Mouse (Mus musculus) inflammation-experienced regulatory T-cells, adult 6 months (primary cell): Measurements from ENCODE around the gene Cry1. TPM values are rescaled to one million over a fixed set of nuclear protein-coding genes. Genes with fewer than 3 reads are reported as not detected.

Experiments
- ATAC-seq: one replicate; pipeline ENCODE4 v1.8.0; 2017
- polyA plus RNA-seq, 3 experiments: library from polyadenylated mRNA; unstranded; fragments of 100-300 nt; shearing (Covaris generic); gene quantifications; one replicate each; pipeline ENCODE4 v1.2.1; 2017

Cry1 gene
- polyA plus RNA-seq = 1 to 10 TPM; 4.1 to 7.8 (median 5.3) TPM

DNA sequence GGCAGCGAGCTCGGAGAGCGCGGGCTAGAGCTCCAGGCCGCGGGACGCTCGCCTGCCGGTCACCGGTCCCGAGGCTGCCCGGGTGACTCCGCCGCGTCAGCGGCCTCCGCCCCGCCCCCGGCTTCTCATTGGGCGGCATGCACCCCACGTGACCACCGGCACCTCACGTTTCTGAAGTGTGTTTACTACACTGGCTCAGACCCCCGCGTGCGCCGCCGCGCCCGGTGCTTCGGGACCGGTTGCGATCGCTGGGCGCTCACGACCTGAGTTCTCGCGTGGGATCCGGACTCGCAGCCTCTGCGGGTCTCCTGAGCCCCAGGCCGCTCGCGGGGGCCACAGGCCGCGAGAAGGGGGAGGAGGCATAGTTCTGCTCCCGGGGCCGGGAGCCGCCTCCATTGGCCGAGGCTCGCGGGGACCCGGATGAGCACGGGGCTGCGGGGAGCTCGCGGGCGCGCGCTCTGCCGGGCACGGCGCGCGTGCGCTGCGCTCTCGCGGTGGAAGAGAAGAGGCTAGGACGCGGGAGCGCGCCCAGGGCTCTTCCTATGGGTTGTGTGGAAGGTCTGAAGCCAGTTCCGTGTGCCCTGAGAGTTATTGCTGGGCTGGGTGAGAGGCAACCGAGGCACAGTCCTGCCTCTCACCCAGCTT, at the start of gene Cry1:
TSS of gene Cry1 (minus strand) at position 101 of the 645 bp plus-strand sequence.
- peak; percentile 86 for ATAC-seq

DNA sequence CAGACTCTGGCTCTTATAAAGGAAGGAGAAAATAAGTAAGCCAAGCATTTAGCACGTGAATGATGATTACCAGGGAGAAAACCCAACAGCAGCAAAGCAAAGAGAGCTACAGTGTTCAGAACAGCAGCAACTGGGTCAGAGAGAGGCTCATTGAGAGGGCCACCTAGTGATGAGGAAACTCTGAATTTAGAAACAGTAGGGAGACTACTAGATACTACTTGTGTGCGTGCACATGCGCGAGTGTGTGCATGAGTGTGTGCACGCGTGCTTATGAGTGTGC, 36.8 kb upstream of the Cry1 start:
- no peak for ATAC-seq

DNA sequence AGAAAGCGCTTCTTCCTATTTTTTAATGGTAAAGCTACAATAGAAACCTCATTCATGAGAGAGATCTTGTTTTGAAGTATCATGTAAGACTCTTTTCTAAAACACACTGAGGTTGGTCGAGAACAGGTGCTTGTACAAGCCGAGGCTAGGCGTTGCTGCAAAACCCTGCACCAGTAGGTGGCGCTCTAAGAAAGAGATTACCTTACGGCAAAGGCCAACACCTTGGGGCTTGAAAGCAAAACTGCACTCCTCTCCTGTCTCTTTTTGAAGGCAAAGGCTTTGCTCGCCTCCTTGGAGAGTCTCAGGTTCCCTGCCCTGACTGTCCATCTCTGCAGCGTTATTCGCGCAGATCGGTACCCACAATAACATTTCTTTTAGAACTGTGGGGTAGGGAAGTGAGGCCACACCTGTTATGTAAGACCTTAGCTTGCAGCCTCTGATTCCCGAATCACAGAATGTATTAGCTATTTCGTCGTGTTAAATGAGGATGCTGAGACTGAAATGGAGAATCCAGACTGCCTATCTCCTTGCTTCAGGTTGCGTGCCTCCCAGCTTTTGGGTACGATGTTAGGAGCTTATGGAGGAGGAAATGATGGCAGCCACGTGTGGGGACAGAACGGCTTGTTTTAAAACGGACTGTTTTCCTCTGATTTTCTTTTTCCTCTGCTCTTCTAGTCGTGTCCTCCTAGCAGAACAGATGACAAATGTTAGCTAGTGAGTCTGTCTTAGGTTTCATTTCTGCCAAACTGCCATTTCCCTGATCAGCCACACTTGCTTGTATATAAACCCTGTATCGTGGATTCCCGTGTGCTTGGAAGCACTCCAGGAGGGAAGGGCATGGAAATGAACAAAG, 36.3 kb upstream of the Cry1 start:
- peak; percentile 84 for ATAC-seq

DNA sequence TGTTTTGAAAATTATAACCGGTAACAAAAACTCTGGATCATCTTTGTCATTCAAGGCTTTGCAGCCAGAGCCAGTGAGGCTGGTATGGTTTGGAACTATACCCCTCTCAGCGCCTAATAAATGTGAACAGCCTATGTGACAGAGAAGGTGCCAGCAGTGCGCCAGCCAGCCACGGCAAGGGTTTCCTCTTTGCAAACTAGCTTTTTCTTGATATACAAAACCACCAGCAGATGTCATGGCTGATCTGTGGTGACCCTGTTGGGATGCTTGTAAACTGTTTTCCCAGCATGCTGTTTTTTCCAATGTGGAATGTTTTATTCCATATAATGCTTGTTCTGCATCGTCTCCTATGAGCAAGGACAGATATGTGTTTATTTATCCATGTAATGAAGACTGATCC, 30.0 kb upstream of the Cry1 start:
- ATAC-seq = no peak

DNA sequence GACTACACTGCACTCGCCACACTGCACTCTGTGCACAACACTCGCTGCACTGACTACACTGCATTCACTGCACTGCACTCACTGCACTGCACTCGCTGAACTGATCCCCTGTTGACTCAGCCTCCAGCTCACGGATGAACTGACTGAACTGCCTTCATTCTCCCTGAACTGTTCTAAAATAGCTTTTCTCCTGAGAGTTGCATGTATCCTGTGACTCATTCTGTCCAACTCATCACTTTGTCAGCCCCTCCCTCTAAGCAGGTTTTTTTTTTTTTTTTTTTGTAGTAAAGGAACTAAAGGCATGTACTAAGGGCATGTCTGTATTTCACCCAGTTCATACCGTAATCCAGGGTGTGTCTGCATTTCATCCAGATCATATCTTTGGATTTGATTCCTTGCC, 26.8 kb upstream of the Cry1 start:
- ATAC-seq = no peak

DNA sequence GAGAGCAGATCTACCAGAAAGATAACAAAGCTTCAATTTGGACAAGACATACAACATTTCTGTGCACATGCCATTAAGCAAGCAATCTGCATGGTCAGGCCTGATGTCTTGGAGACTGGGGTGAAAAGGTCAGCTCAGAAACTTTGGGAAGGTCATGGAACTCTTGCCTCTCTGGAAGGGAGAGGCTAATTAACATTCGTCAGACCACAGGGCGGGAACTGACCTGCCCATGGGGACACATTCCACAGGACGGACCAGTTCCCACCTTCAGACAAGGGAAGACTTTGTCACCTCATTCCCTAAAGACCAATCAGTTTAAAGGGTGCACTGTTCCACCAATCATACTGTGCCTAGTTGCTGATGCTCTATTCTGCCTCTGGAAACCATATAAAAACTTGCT, 25.3 kb upstream of the Cry1 start:
- no peak for ATAC-seq

DNA sequence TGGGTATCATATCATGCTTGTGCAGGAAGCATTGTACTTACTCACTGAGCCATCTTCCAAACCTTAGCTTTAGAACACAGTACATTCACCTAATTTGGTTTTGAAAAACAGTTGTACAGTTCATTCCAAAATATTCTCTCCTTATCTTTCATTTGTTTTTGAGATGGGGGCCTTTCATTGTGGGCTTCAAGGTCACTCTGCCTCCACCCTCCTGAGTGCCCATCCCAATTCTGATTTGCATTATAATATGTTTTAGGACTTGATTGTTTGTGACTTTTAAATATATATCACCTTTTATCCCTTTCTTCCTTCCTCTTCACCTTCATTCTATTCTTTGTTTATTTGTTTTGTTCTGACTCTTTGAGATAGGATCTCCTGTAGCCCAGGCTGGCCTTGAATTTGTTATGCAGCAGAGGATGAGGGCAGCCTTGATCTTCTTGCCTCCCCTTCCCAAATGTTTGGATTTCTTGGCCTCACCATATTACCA, 24.3 kb upstream of the Cry1 start:
- ATAC-seq = no peak

DNA sequence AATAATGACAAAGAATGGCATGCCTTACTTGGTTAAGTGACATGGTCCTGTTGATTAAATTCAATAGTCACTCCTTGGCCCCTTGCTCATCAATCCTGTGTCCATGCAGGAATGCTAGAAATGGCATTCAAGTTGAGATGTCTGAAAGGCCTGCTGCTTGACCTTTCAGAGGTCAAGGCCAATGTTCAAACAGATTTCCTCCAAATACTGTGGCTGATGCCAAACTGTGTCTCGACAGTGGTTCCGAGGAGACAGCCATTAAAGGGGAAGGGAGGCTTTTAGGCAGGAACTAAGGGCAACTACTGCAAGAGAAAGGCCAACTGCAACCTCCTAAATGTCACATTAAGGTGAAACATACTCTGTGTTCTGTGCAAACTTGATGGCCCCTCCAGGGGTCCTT, 20.5 kb upstream of the Cry1 start:
- no peak for ATAC-seq

DNA sequence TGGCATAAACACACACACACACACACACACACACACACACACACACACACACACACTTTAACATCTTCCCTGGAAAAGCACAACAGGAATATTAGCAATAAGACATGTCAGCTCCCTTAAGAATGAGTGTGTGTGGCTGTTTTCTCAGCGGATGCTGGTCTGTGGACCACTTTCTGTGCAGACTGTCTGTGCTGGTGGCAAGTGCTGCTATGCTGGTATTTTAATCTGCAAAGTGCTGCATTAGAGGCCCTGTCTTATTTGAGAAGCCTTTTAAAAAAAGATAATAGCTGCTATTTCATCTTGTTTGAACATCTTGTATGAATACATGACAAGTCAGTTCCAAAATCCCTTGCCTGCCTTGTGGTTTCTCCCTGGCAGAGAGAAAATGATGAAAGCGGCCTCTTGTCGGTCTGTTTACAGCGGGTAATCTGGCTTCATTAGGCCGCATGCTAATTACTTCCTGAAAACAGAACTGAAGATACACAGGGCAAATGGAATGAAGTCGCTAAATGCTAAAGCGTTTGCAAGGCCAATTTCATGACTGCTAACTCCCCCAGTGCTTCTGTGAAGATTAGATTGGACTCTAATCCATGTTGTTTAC, 19.5 kb upstream of the Cry1 start:
- ATAC-seq = no peak

DNA sequence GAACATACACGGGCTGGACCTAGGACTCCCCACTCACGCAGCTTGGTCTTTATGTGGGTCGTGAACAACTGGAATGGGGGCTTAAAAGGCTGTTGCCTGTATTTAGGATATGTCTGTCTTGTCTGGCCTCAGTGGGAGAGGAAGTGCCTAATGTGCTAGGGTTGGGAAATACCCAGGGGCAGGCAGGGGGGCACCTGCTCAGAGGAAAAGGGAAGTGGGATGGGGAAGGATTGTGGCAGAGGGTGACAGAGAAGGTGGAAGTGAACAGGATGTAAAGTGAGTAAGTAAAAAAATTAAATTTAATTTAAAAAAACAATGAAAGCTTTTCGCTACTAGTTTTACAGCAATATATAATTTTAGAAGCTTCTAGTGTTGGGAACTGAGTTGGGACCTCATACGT, 9.7 kb upstream of the Cry1 start:
- no peak for ATAC-seq

DNA sequence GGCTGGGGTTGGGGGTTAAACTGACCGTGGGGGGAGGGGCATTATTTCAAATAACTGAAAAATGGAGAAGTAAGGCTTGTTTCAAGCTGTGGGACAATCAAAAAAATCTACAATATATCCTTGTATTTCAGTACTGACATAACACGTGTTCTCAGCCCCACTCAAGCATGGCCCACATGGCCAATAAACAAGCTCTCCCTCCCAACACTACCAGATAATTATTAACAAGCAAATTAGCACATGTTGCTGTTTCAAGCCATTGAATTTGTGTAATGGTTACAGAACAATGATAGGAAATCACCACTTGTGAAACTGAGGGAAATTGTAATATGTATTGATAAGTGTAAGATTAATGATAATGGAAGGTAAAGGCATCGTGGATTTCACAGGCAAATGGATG, 8.5 kb upstream of the Cry1 start:
- no peak for ATAC-seq

DNA sequence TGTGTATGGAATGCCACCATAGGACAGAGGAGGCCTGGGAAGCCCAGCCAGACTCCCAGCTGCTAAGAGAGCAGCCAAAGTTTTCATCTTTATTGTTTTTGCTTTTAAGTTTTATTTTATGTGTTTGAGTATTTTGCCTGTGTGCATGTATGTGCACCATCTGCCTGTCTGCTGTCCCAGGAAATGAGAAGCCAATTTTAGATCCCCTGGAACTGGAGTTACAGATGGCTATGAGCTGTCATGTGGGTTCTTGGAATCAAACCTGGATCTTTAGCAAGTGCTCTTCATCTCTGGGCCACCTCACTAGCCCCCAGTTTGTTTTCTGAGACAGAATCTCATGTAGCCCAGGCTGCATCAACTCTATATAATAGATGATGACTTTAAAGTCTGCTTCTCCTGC, 5.8 kb upstream of the Cry1 start:
- no peak for ATAC-seq

DNA sequence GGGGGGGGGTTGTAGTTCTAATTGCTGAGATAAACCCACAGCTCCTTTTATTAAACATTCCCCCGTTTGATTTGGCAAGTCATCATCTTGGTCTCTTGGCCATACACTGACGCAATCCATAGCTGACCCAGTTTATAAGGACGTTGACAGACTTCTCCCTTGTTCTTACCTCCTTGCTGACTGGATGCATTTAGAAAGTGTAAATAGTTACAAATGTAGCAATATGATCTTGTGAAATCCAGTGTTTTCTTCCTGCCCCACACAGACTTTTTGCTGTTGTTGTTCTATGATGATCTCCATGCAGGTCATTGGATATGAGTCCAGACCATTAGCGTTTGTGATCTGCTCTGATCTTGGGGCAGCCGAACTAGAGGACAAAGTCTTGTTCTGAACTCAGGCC, 5.1 kb upstream of the Cry1 start:
- no peak for ATAC-seq

DNA sequence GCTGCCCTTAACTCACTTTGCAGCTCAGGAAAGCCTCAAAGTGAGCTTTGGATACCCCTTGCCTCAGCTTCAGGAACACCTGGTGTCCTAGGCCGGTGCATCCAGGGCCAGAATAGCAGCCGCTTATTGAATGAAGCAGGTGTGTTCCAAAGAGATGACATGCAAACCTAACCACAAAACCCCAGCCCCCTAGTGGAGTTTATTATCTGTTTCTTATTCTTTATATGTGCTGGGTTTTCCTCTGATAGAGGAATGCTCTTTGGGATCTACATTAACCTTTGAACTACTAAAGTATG, 1.6 kb upstream of the Cry1 start:
- no peak for ATAC-seq

DNA sequence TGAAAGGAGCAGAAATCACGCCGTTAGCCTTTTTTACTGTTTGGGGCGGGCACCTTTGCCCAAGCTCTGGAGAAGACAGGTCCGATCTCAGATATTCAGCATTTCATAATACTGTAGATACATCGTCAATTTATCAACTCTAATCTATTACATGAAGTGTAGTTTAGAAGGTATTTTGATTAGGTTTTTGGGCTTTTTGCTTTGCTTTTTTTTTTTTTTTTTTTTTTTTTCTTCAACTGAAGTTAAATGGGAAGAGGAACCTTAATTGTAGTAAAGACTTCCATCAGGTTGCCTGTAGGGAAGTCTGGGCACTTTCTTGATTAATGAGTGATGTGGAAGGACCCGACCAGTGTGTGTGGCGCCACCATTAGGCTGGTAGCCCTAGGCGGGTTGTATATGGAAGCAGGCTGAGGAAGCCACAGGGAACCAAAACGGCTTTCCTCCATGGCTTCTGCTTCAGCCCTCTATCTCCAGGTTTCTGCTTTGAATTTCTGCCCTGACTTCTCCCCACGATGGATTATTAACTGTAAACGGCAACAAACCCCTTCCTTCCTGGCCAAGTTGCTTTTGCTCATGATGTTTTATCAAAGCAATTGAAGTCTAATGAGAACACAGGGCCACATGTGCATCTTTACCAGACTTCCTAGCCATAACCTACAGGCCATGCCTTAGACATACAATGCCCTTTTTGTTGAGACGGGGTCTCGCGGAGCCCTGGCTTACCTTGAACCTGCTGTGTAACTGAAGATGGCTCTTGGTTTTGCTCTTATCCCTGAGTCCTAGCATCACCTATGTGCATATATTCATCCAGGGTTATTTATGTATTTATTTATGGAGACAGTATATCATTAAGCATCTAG, 1.0 kb upstream of the Cry1 start:
- ATAC-seq = no peak

DNA sequence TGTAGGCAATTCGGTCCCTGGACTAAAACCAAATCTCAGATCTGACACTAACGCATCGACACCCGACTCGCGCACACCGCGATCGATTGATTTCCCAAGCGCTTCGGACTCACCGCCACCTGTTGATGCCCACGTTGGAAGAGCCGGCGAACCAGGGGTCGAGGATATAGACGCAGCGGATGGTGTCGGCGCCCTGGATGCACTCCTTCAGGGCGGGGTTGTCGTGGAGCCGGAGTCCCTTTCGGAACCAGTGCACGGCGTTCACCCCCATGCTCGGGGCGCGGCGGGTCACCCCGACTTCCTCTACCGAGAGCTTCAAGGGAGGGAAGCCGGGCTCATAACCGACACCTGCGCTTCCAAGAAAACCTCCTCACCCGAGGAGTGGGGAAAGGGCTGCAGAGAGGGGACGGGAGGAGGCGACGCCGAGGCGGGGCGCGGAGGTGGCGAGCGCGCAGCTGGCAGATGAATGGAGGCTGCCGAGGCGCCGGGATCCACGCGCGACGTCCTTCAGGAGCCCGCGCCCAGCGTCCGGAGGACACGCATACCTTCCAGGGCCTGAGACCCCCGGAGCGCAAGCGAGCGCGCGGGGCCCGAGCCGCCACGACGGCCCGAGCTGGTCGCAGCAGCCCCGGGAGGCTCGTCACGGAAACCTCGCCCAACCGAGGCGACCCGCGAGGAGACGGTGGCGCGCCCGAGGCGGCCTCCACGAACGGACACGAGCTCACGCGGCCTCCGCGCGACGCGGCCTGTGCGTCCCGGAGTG, 482 bp downstream of the Cry1 start:
- ATAC-seq = peak; percentile 39

DNA sequence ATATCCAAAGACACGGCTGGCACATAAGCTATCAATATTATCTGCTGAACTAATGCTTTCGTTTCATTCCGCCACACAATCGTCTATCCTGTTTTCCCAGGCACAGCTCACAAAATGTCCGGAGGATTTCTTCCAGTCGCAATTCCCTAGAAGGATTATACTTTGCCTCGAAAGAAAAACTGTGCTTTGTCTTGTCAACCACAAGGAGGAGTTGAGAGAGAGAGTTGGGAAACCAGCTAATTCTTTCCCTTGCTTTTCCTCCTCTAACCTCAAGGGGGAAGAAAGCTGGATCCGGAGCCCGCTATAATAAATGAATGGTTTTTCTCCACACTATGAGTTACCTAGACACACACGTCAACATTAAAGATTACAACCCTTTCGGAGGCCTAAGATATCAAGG, 1.2 kb downstream of the Cry1 start:
- ATAC-seq = peak; percentile 20

DNA sequence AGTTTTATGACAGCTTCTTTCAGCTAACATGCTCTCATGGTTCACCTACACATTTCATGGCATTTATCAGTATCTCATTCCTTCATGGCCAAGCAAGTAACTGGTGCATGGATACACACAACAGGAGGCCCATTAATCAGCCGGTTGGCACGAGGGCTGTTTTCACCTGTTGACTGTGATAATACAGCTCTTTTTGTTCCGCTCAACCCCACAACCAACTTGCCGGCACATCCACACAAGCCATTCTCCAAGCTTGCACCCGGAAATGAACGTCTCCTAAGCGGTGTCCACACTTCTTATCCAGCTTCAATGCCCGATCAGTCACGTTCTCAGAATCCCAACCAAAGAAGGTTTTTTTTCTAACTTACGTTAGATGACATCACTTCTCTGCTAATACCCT, 2.1 kb downstream of the Cry1 start:
- no peak for ATAC-seq

DNA sequence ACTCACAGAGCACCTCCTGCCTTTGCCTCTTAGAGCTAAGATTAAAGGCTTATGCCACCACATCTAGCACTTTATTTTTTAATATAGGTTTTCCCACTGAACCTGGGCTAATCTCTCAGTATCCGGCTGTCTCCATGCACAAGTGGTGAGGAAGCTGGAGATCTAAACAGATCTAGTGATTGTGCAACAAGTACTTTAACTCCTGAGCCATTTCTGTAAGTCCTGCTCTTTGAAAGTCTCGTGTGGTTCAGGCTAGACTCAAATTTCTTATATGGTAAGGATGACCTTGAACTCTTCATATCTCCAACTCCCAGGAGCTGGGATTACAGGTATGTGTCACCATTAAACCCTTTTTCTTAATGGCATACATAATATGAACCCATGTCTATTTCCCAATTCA, 8.2 kb downstream of the Cry1 start:
- ATAC-seq = no peak

DNA sequence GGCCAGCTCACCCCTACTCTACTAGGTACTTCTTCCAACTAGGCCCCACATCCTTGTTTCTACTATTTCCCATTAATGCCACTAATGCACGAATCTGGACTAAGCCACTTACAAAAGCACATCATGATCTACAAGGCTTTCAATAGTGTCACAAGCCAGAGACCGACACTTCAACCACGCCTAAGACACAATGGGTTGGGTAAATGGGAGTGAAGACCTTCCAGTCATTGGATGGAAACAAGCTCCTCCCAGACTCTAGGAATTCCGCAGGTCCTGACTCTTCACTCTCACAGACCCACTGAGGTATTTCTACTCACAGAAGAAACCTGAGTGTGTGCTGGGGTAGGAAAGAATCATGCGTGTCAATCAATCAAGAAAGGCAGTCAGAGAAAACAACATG, 19.6 kb downstream of the Cry1 start:
- no peak for ATAC-seq

DNA sequence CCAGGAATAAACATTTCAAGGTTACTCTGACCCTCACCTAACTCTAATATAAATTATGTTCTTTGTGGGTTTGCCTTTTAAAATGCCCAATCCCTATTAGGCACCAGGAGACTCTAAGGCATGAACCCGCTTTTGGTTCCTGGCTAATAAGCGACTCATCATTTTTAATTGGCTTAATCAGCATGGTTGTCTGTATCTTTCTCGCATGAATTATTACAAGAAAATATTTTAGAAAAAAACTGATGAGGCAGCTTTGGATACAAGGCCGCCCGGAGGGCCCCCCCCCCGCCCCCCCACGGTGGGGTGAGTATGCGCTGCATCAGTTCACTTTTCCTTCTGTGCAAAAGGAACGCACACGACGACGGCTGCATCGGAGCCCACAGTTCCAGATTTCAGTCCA, 20.1 kb downstream of the Cry1 start:
- no peak for ATAC-seq

DNA sequence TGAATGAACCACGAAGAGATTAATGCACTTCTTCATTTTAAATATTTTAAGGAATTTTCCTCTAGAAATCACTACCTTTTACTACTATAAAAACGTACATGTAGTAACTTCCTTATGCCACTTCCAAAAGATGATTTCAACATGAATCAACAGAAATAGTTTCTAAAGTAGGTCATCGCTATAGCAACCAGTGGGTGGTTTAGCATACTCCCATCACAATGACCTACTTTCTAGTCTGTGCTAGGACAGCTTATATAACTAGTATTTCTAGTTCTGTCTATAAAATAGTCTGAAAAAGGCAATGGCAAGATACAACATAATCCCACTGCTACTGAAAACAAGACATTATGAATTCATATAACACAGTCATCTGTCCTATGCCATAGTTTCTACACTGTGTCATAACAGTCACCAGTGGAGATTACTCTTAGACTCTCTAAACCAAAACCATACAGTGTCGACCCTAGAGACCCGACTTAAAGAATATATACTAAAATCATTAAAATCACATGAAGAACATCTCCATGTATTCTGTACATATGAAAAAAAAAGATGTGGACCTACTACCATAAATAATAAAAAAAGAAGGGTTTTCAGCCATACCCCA, 23.0 kb downstream of the Cry1 start:
- ATAC-seq = peak; percentile 88
